Mouse (Mus musculus): Measurements from ENCODE around the gene Accsl. TPM values are rescaled to one million over a fixed set of nuclear protein-coding genes. Genes with fewer than 3 reads are reported as not detected.

Gene Accsl
- total and polyA plus RNA-seq, 2 experiments from 2014 or later = 0.22 to 1.2 TPM

DNA sequence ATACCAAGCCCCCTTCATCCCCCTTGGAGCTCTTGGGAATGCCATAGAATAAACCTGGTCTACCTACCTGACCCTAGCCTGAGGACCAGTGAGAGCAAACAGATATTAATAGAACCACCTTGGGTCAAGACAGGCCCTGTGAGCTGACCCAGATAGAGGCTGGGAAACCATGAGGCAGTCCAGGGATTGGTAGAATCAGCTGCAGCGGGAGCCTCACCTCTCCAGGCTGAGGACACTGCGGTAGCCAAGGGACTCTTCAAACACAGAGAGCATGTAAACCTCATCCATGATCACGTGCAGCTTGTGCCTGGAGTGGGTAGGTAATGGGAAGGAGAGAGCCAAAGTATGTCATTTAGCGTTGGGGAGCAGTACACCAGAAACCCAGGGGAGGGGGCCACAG, 30.0 kb downstream of the Accsl start:
- H3K4me3 ChIP-seq (ENCODE audit: low read depth, low read length) = no peak overlapping the region
- WGBS = 89% methylated on average over 4 of the region's 4 CpGs
- no peak overlapping the region for H3K4me2 ChIP-seq (ENCODE audit: low read depth)
- ATAC-seq (no peak), DNase-seq (no peak)
- H3K36me3 ChIP-seq (ENCODE audit: insufficient read depth) = peaks cover 35% of the 10 kb centered on the region
- no peak overlapping the region for H3K27ac ChIP-seq (ENCODE audit: low read depth, low read length)
- no peaks in the 10 kb centered on the region for H3K9me3 ChIP-seq (ENCODE audit: low read length)
- TF ChIP-seq CTCF (IDR thresholded peaks at IDR 0.05; ENCODE audit: low read depth) = no peak
- H3K27me3 ChIP-seq (ENCODE audit: insufficient read depth, low read length) = no peaks in the 10 kb centered on the region
- no peaks in the 10 kb centered on the region for H3K4me1 ChIP-seq (ENCODE audit: insufficient read depth)
- no peak overlapping the region for H3K9ac ChIP-seq

DNA sequence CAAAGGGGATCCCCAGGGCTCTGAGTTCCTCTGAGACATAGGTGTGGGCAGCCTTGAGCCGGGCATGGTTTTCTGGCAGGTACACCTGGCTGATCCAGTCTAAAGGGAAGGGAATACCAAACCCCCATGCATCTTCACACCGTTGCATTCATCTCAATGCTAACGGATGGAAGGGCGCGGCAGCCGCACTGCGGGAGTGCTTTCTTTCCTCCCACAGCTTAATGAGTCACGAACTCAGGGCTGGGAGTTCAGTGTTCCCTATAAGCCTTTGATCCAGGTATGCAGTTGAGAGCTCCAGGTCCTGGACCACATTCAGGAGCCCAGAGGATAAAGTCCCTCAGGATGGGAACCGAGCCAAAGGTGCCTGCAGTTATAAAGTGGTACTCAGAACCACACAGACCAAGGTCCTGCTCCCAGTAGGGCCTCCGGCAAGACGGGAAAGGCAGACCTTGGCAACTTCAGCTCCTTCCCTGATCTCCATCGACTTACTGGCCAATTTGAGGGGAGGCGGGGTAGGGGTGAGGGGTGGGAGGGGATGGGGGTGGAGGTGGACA, 32.6 kb downstream of the Accsl start:
- Histone ChIP-seq H3K9ac (no peak overlapping the region), H3K4me1 (ENCODE audit: insufficient read depth) (no peaks in the 10 kb centered on the region), H3K9me3 (ENCODE audit: low read length) (no peaks in the 10 kb centered on the region), H3K4me2 (ENCODE audit: low read depth) (no peak overlapping the region), H3K27me3 (ENCODE audit: insufficient read depth, low read length) (no peaks in the 10 kb centered on the region), H3K4me3 (ENCODE audit: low read depth, low read length) (no peak overlapping the region), H3K36me3 (ENCODE audit: insufficient read depth) (peaks cover 23% of the 10 kb centered on the region), H3K27ac (ENCODE audit: low read depth, low read length) (no peak overlapping the region)
- ATAC-seq (no peak), DNase-seq (no peak)
- WGBS = 63% methylated on average over 13 of the region's 13 CpGs
- no peak for TF ChIP-seq CTCF (IDR thresholded peaks at IDR 0.05; ENCODE audit: low read depth)

DNA sequence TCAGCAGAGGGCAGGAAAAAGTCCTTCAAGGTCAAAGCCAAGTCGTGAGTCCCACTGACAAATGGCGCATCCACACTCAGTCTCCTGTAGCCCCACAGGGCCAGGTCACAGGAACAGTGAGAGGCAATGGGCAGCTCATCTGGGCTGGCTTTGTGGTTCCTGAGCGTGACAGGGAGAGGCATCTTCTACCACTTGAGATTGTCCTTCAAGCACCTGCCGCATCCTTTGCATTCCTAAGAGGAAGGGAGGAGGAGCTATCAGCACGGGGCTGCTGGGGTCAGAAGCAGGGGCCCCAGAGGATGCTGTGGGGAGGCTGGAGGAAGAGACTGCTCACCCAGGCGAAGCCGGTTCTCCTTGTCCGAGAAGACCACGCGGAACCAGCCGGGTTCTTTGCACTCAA, 33.4 kb downstream of the Accsl start:
- H3K27me3 ChIP-seq (ENCODE audit: insufficient read depth, low read length) = no peaks in the 10 kb centered on the region
- no peak overlapping the region for H3K4me3 ChIP-seq (ENCODE audit: low read depth, low read length)
- TF ChIP-seq CTCF (IDR thresholded peaks at IDR 0.05; ENCODE audit: low read depth) = no peak
- no peak for ATAC-seq
- no peak overlapping the region for H3K9ac ChIP-seq
- no peak overlapping the region for H3K4me2 ChIP-seq (ENCODE audit: low read depth)
- no peak for DNase-seq
- H3K36me3 ChIP-seq (ENCODE audit: insufficient read depth) = peaks cover 20% of the 10 kb centered on the region
- no peaks in the 10 kb centered on the region for H3K9me3 ChIP-seq (ENCODE audit: low read length)
- no peaks in the 10 kb centered on the region for H3K4me1 ChIP-seq (ENCODE audit: insufficient read depth)
- peak overlapping the region; percentile 10; the same call in 1 of the 2 replicates for H3K27ac ChIP-seq (ENCODE audit: low read depth, low read length)
- WGBS = 86% methylated on average over 11 of the region's 11 CpGs

DNA sequence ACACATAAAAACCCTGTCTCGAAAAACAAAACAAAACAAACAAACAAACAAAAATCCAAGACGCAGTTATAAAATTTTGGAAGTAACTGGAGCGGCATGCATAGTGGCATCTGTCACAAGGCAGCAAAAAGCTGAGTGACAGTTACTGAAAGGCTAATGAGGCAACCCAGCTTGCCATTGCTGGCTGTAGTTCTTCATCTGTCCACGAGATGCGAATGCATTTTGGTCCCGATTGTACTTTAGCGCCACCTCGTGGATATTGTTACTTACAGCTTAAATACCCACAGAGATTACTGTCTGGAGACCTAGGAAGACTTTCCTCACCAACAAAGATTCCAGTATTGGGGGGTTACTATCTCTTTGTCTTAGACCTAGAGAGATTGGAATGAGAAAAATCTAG, 45.4 kb downstream of the Accsl start:
- Histone ChIP-seq H3K9ac (no peak overlapping the region), H3K9me3 (ENCODE audit: low read length) (no peaks in the 10 kb centered on the region), H3K36me3 (ENCODE audit: insufficient read depth) (no peaks in the 10 kb centered on the region), H3K27ac (ENCODE audit: low read depth, low read length) (no peak overlapping the region), H3K4me3 (ENCODE audit: low read depth, low read length) (no peak overlapping the region), H3K4me2 (ENCODE audit: low read depth) (no peak overlapping the region), H3K4me1 (ENCODE audit: insufficient read depth) (peaks cover 7% of the 10 kb centered on the region; the same call in 1 of the 2 replicates), H3K27me3 (ENCODE audit: insufficient read depth, low read length) (no peaks in the 10 kb centered on the region)
- WGBS = 8% methylated on average over 8 of the region's 8 CpGs
- DNase-seq = peak; percentile 94
- TF ChIP-seq CTCF (IDR thresholded peaks at IDR 0.05; ENCODE audit: low read depth) = peak; percentile 99
- ATAC-seq = peak; percentile 68

GRCm38 (mm10) chr2:93822045-93822749, 46.8 kb downstream of the Accsl start, which contains the start of gene Ext2:
Gene Ext2, minus strand, starts transcription at chr2:93822568.
- DNase-seq = peak; percentile 94
- ATAC-seq = peak; percentile 96
- Histone ChIP-seq H3K27ac (ENCODE audit: low read depth, low read length) (peak within 1 kb of the TSS; percentile 50; the same call in 1 of the 2 replicates), H3K4me3 (ENCODE audit: low read depth, low read length) (peak within 1 kb of the TSS; percentile 99), H3K27me3 (ENCODE audit: insufficient read depth, low read length) (no peaks in the 10 kb centered on the region), H3K4me1 (ENCODE audit: insufficient read depth) (peaks cover 7% of the 10 kb centered on the region; the same call in 1 of the 2 replicates), H3K9ac (peak within 1 kb of the TSS; percentile 96), H3K36me3 (ENCODE audit: insufficient read depth) (no peaks in the 10 kb centered on the region), H3K4me2 (ENCODE audit: low read depth) (peak within 1 kb of the TSS; percentile 65), H3K9me3 (ENCODE audit: low read length) (no peaks in the 10 kb centered on the region)
- TF ChIP-seq CTCF (IDR thresholded peaks at IDR 0.05; ENCODE audit: low read depth) = peak; percentile 99
- WGBS = 2% methylated on average over 66 of the region's 66 CpGs

DNA sequence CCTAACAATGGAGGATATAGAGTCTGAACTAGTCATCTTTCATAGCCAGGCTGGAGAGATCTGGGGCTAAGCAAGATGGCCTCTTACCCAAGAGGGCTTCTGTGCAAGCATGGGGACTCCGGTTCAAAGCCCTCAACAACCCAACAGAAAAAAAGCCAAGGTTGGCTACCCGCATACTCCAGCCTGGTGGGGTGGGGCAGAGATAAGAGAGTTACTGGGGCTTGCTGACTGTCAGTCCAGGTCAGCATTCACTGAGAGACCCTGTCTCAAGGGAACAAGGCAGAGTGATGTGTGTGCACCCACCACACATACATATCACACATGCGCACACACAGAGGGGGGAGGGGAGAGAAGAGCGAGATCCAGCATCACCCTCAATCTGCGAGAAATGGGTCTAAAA, 51.2 kb downstream of the Accsl start:
- H3K27ac ChIP-seq (ENCODE audit: low read depth, low read length) = no peak overlapping the region
- H3K9ac ChIP-seq = no peak overlapping the region
- H3K4me2 ChIP-seq (ENCODE audit: low read depth) = no peak overlapping the region
- DNase-seq (no peak), ATAC-seq (no peak)
- H3K9me3 ChIP-seq (ENCODE audit: low read length) = no peaks in the 10 kb centered on the region
- peaks cover 7% of the 10 kb centered on the region for H3K36me3 ChIP-seq (ENCODE audit: insufficient read depth)
- peaks cover 7% of the 10 kb centered on the region; the same call in 1 of the 2 replicates for H3K4me1 ChIP-seq (ENCODE audit: insufficient read depth)
- no peak for TF ChIP-seq CTCF (IDR thresholded peaks at IDR 0.05; ENCODE audit: low read depth)
- no peak overlapping the region for H3K4me3 ChIP-seq (ENCODE audit: low read depth, low read length)
- whole genome bisulfite sequencing = 97% methylated on average over 5 of the region's 5 CpGs
- no peaks in the 10 kb centered on the region for H3K27me3 ChIP-seq (ENCODE audit: insufficient read depth, low read length)

GRCm38 (mm10) chr2:93813343-93813742, 55.6 kb downstream of the Accsl start:
- ATAC-seq (no peak), DNase-seq (no peak)
- Histone ChIP-seq H3K27me3 (ENCODE audit: insufficient read depth, low read length) (no peaks in the 10 kb centered on the region), H3K27ac (ENCODE audit: low read depth, low read length) (no peak overlapping the region), H3K4me3 (ENCODE audit: low read depth, low read length) (no peak overlapping the region), H3K4me2 (ENCODE audit: low read depth) (no peak overlapping the region), H3K9me3 (ENCODE audit: low read length) (no peaks in the 10 kb centered on the region), H3K9ac (no peak overlapping the region), H3K36me3 (ENCODE audit: insufficient read depth) (peaks cover 50% of the 10 kb centered on the region), H3K4me1 (ENCODE audit: insufficient read depth) (no peaks in the 10 kb centered on the region)
- TF ChIP-seq CTCF (IDR thresholded peaks at IDR 0.05; ENCODE audit: low read depth) = no peak
- 92% methylated on average over 22 of the region's 22 CpGs for WGBS

All from forebrain, postnatal 0 days (tissue).